Mouse (Mus musculus): ENCODE measurements around the gene Nrarp. TPM values are rescaled to one million over a fixed set of nuclear protein-coding genes. Genes with fewer than 3 reads are reported as not detected.

Gene Nrarp
- total and polyA plus RNA-seq, 3 experiments, result 0.20 to 3.1 (median 0.35) TPM

- H3K36me3 ChIP-seq (replicated peaks in 1 of 2; ENCODE audit: control insufficient read depth in 1 of 2, insufficient read depth in 1 of 2, low read length in 1 of 2), result no peaks in the 10 kb centered on the region
- peaks cover 85% of the 10 kb centered on the region for H3K27me3 ChIP-seq (replicated peaks)
- DNase-seq (ENCODE audit: extremely low read depth), result no peak
- H3K4me1 ChIP-seq (ENCODE audit: control insufficient read depth in 1 of 2, insufficient read depth in 2 of 2), result peaks cover 12 to 21% of the 10 kb centered on the region in 2 experiments
- dilution Hi-C loops (cut with MboI; ENCODE audit: extremely low pct_ligation_motif_present, extremely low pct_unique_long_range_greater_than_20kb, low sequenced_read_pairs), result no loop called here
- H3K9me3 ChIP-seq (replicated peaks; ENCODE audit: low read length), result peaks cover 11% of the 10 kb centered on the region
- H3K79me2 ChIP-seq (replicated peaks; ENCODE audit: control insufficient read depth, extremely low read depth, insufficient read depth, poor library complexity, severe bottlenecking), result no peaks in the 10 kb centered on the region
- in situ Hi-C loops (cut with MboI; ENCODE audit: low pct_ligation_motif_present, low pct_unique_long_range_greater_than_20kb, low sequenced_read_pairs), result no loop called here
- no peak overlapping the region for H3K27ac ChIP-seq (ENCODE audit: insufficient read depth, low read depth)
- H3K9ac ChIP-seq (ENCODE audit: insufficient read depth, low read depth), result no peak overlapping the region
- TF ChIP-seq ELF1 (IDR thresholded peaks at IDR 0.05; ENCODE audit: low read depth, low read length) (no peak), POLR2AphosphoS2 (IDR thresholded peaks at IDR 0.05; ENCODE audit: low read depth, low read length) (no peak), CTCF (conservative IDR thresholded peaks at IDR 0.05 in 1 of 2, IDR thresholded peaks at IDR 0.05 in 1 of 2; ENCODE audit: low read depth in 2 of 2, low read length in 2 of 2) (no peak), CHD2 (IDR thresholded peaks at IDR 0.05; ENCODE audit: low read length) (no peak), UBTF (IDR thresholded peaks at IDR 0.05; ENCODE audit: low read depth, low read length) (no peak), IRF4 (IDR thresholded peaks at IDR 0.05; ENCODE audit: low read depth, low read length) (no peak), KAT2A (IDR thresholded peaks at IDR 0.05; ENCODE audit: insufficient replicate concordance, low read length) (no peak), E2F4 (IDR thresholded peaks at IDR 0.05; ENCODE audit: insufficient replicate concordance, low read depth, low read length) (no peak), USF2 (conservative IDR thresholded peaks at IDR 0.05; ENCODE audit: low read depth, low read length) (no peak), PAX5 (IDR thresholded peaks at IDR 0.05; ENCODE audit: low read length) (no peak), ZC3H11A (IDR thresholded peaks at IDR 0.05; ENCODE audit: low read depth, low read length) (no peak), MAFK (IDR thresholded peaks at IDR 0.05; ENCODE audit: insufficient replicate concordance, low read length) (no peak), NELFE (IDR thresholded peaks at IDR 0.05; ENCODE audit: low read depth, low read length) (no peak), MAZ (IDR thresholded peaks at IDR 0.05; ENCODE audit: low read depth, low read length) (no peak)
- H3K4me2 ChIP-seq (ENCODE audit: insufficient read depth, low read depth, poor library complexity, severe bottlenecking), result no peak overlapping the region
- H3K4me3 ChIP-seq (replicated peaks in 1 of 3; ENCODE audit: low read depth in 2 of 3, low read length in 2 of 3, poor library complexity in 1 of 3), result no peak overlapping the region
Observed at GRCm38 (mm10) chr2:25177076-25177475, 3.5 kb upstream of the Nrarp start.

GRCm38 (mm10) chr2:25177685-25178084 lies 2.9 kb upstream of the Nrarp start:
- Histone ChIP-seq H3K4me3 (replicated peaks in 1 of 3; ENCODE audit: low read depth in 2 of 3, low read length in 2 of 3, poor library complexity in 1 of 3) (no peak overlapping the region), H3K27ac (ENCODE audit: insufficient read depth, low read depth) (no peak overlapping the region), H3K79me2 (replicated peaks; ENCODE audit: control insufficient read depth, extremely low read depth, insufficient read depth, poor library complexity, severe bottlenecking) (no peaks in the 10 kb centered on the region), H3K4me1 (ENCODE audit: control insufficient read depth in 1 of 2, insufficient read depth in 2 of 2) (peaks cover 12 to 19% of the 10 kb centered on the region in 2 experiments), H3K36me3 (replicated peaks in 1 of 2; ENCODE audit: control insufficient read depth in 1 of 2, insufficient read depth in 1 of 2, low read length in 1 of 2) (no peaks in the 10 kb centered on the region), H3K4me2 (ENCODE audit: insufficient read depth, low read depth, poor library complexity, severe bottlenecking) (no peak overlapping the region), H3K27me3 (replicated peaks) (peaks cover 88% of the 10 kb centered on the region), H3K9me3 (replicated peaks; ENCODE audit: low read length) (peaks cover 11% of the 10 kb centered on the region), H3K9ac (ENCODE audit: insufficient read depth, low read depth) (no peak overlapping the region)
- dilution Hi-C loops (cut with MboI; ENCODE audit: extremely low pct_ligation_motif_present, extremely low pct_unique_long_range_greater_than_20kb, low sequenced_read_pairs) (no loop called here), in situ Hi-C loops (cut with MboI; ENCODE audit: low pct_ligation_motif_present, low pct_unique_long_range_greater_than_20kb, low sequenced_read_pairs) (no loop called here)
- no peak for TF ChIP-seq ETS1 (conservative IDR thresholded peaks at IDR 0.05; ENCODE audit: low read depth, low read length)
- TF ChIP-seq E2F4 (IDR thresholded peaks at IDR 0.05; ENCODE audit: insufficient replicate concordance, low read depth, low read length), result no peak
- no peak for TF ChIP-seq CHD1 (IDR thresholded peaks at IDR 0.05; ENCODE audit: low read depth, low read length)
- no peak for DNase-seq (ENCODE audit: extremely low read depth)

Measured in CH12.LX (cell line).